Mouse (Mus musculus): ENCODE data around the gene Rpusd1. TPM values are rescaled to one million over a fixed set of nuclear protein-coding genes. Genes with fewer than 3 reads are reported as not detected.

Rpusd1 gene
- polyA plus RNA-seq, 1 experiment from 2014 or later: 17.2 TPM

DNA sequence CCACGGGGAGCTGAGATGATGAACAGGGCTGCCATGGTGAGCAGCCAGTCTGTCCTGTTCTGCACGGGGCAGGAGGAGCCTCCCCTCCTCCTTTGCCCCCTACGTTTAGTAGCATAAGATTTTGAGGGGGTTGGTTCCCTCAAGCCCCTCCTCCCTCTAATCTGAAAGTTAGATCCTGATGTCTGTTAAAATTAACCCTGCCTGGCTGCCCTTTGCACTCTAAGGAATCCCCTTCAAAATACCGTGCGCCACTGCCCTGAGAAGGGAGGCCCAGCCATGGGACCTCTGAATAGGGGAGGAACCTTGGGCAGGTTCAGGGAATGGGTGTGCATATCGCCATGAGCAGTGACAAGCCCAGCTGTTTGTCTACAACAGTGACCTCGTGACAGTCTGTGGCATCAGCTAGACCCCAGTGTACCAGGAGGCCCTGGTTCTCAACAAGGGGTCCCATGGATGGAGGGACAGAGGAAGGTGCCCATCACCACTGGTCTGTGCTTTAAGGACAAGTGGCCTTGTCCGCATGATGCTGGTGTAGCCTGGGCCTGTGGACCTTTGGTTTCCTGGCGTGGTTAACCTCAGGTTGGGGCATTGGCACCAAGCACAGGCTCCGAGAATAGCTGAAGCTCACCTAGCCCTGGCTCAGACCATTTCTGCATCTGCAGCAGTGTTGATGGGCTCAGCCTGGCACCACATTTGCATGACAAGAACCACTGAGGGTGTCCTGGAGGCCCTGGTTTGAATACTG is 48.0 kb downstream of the Rpusd1 start:
- Histone ChIP-seq H3K4me2 (replicated peaks; ENCODE audit: low read depth, low read length) (no peak overlapping the region), H3K4me1 (replicated peaks; ENCODE audit: control insufficient read depth, insufficient read depth, low read length) (peaks cover 4% of the 10 kb centered on the region), H3K36me3 (ENCODE audit: control insufficient read depth, insufficient read depth, low read length) (no peaks in the 10 kb centered on the region), H3K4me3 (ENCODE audit: low read depth, low read length) (no peak overlapping the region), H3K9ac (ENCODE audit: low read depth, low read length) (no peak overlapping the region), H3K9me3 (ENCODE audit: control insufficient read depth, low read length) (no peaks in the 10 kb centered on the region), H3K27me3 (ENCODE audit: control insufficient read depth, insufficient read depth, low read length) (no peaks in the 10 kb centered on the region), H3K27ac (ENCODE audit: low read depth, low read length) (no peak overlapping the region)
- WGBS: 80% methylated on average over 10 of the region's 10 CpGs
- no peak for ATAC-seq (ENCODE audit: low FRiP score)
- no peak for DNase-seq (ENCODE audit: low spot score)

DNA sequence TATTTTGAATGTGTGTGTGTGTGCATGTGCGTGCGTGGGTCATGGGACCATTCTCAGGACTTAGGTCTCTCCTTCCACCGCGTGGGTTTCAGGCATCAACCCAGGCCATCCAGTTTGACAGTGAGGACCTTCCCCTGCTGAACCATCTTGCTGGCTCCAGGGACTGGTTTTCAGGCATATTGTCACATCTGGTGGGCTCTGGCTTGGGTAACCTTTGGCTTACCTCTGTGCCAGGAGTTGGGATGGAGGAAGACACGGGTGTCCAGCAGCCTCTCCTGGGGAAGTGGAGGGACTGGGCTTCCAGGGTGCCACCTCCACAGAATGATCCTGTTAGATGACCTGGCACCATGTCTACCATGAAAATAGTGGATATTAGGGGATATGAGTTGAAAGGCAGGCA is 50.5 kb downstream of the Rpusd1 start:
- WGBS: 91% methylated on average over 5 of the region's 5 CpGs
- Histone ChIP-seq H3K9me3 (ENCODE audit: control insufficient read depth, low read length) (no peaks in the 10 kb centered on the region), H3K4me3 (ENCODE audit: low read depth, low read length) (no peak overlapping the region), H3K27ac (ENCODE audit: low read depth, low read length) (no peak overlapping the region), H3K36me3 (ENCODE audit: control insufficient read depth, insufficient read depth, low read length) (no peaks in the 10 kb centered on the region), H3K27me3 (ENCODE audit: control insufficient read depth, insufficient read depth, low read length) (no peaks in the 10 kb centered on the region), H3K9ac (ENCODE audit: low read depth, low read length) (no peak overlapping the region), H3K4me1 (replicated peaks; ENCODE audit: control insufficient read depth, insufficient read depth, low read length) (peaks cover 4% of the 10 kb centered on the region), H3K4me2 (replicated peaks; ENCODE audit: low read depth, low read length) (no peak overlapping the region)
- ATAC-seq (ENCODE audit: low FRiP score) (no peak), DNase-seq (ENCODE audit: low spot score) (no peak)

Other genes with a start within 250 kb of the Rpusd1 start
- 0.07 and 0.12 TPM in 2 replicates for gene Sstr5, start 230.4 kb upstream of the Rpusd1 start, polyA plus RNA-seq (2014; fragmentation: Nextera tagmentation; extraction: Ambion mirVana)
- 7.1 TPM in 2 replicates for gene Sox8, start 157.0 kb upstream of the Rpusd1 start, polyA plus RNA-seq (2014; fragmentation: Nextera tagmentation; extraction: Ambion mirVana)
- gene Lmf1, start 148.6 kb upstream of the Rpusd1 start, polyA plus RNA-seq (2014; fragmentation: Nextera tagmentation; extraction: Ambion mirVana): 23.1 and 26.9 TPM in 2 replicates
- 1.8 and 2.5 TPM in 2 replicates for gene Gng13, start 10.5 kb upstream of the Rpusd1 start, polyA plus RNA-seq (2014; fragmentation: Nextera tagmentation; extraction: Ambion mirVana)
- gene Chtf18, start 251 bp upstream of the Rpusd1 start, polyA plus RNA-seq (2014; fragmentation: Nextera tagmentation; extraction: Ambion mirVana): 11.9 and 14.4 TPM in 2 replicates
- gene Mslnl, start 8.4 kb downstream of the Rpusd1 start, polyA plus RNA-seq (2014; fragmentation: Nextera tagmentation; extraction: Ambion mirVana): not detected in 2 replicates
- gene Msln, start 26.7 kb downstream of the Rpusd1 start, polyA plus RNA-seq (2014; fragmentation: Nextera tagmentation; extraction: Ambion mirVana): 0.25 TPM in 1 of 2 replicates, not detected in the other
- gene Narfl, start 46.1 kb downstream of the Rpusd1 start, polyA plus RNA-seq (2014; fragmentation: Nextera tagmentation; extraction: Ambion mirVana): 19.9 and 23.2 TPM in 2 replicates
- 63.6 and 70.3 TPM in 2 replicates for gene Haghl, start 58.0 kb downstream of the Rpusd1 start, polyA plus RNA-seq (2014; fragmentation: Nextera tagmentation; extraction: Ambion mirVana)
- gene Ccdc78, start 58.9 kb downstream of the Rpusd1 start, polyA plus RNA-seq (2014; fragmentation: Nextera tagmentation; extraction: Ambion mirVana): 0.42 TPM in 1 of 2 replicates, not detected in the other
- 64.8 and 70.9 TPM in 2 replicates for gene Fam173a, start 65.2 kb downstream of the Rpusd1 start, polyA plus RNA-seq (2014; fragmentation: Nextera tagmentation; extraction: Ambion mirVana)
- 0.56 TPM in 1 of 2 replicates, not detected in the other for gene AC134908.4, start 68.0 kb downstream of the Rpusd1 start, polyA plus RNA-seq (2014; fragmentation: Nextera tagmentation; extraction: Ambion mirVana)
- 16.9 and 24.1 TPM in 2 replicates for gene Metrn, start 69.5 kb downstream of the Rpusd1 start, polyA plus RNA-seq (2014; fragmentation: Nextera tagmentation; extraction: Ambion mirVana)
- gene Fbxl16, start 81.4 kb downstream of the Rpusd1 start, polyA plus RNA-seq (2014; fragmentation: Nextera tagmentation; extraction: Ambion mirVana): 12.2 and 15.0 TPM in 2 replicates
- gene Wdr24, start 96.0 kb downstream of the Rpusd1 start, polyA plus RNA-seq (2014; fragmentation: Nextera tagmentation; extraction: Ambion mirVana): 22.0 and 23.5 TPM in 2 replicates
- gene Jmjd8, start 101.2 kb downstream of the Rpusd1 start, polyA plus RNA-seq (2014; fragmentation: Nextera tagmentation; extraction: Ambion mirVana): 46.3 and 54.0 TPM in 2 replicates
- gene Stub1, start 105.7 kb downstream of the Rpusd1 start, polyA plus RNA-seq (2014; fragmentation: Nextera tagmentation; extraction: Ambion mirVana): 290 and 306 TPM in 2 replicates
- gene Rhbdl1, start 109.6 kb downstream of the Rpusd1 start, polyA plus RNA-seq (2014; fragmentation: Nextera tagmentation; extraction: Ambion mirVana): 3.1 TPM in 2 replicates
- 1.3 and 1.7 TPM in 2 replicates for gene Gm20683, start 114.1 kb downstream of the Rpusd1 start, polyA plus RNA-seq (2014; fragmentation: Nextera tagmentation; extraction: Ambion mirVana)
- gene Rhot2, start 117.2 kb downstream of the Rpusd1 start, polyA plus RNA-seq (2014; fragmentation: Nextera tagmentation; extraction: Ambion mirVana): 7.9 and 9.3 TPM in 2 replicates
- 13.4 and 14.3 TPM in 2 replicates for gene Wdr90, start 133.8 kb downstream of the Rpusd1 start, polyA plus RNA-seq (2014; fragmentation: Nextera tagmentation; extraction: Ambion mirVana)
- 7.0 and 8.3 TPM in 2 replicates for gene Mcrip2, start 141.1 kb downstream of the Rpusd1 start, polyA plus RNA-seq (2014; fragmentation: Nextera tagmentation; extraction: Ambion mirVana)
- gene Mettl26, start 147.4 kb downstream of the Rpusd1 start, polyA plus RNA-seq (2014; fragmentation: Nextera tagmentation; extraction: Ambion mirVana): 53.2 and 56.6 TPM in 2 replicates
- gene Wfikkn1, start 153.2 kb downstream of the Rpusd1 start, polyA plus RNA-seq (2014; fragmentation: Nextera tagmentation; extraction: Ambion mirVana): 0.71 and 1.3 TPM in 2 replicates
- gene Rab40c, start 192.1 kb downstream of the Rpusd1 start, polyA plus RNA-seq (2014; fragmentation: Nextera tagmentation; extraction: Ambion mirVana): 19.1 and 19.5 TPM in 2 replicates
- gene Pigq, start 217.3 kb downstream of the Rpusd1 start, polyA plus RNA-seq (2014; fragmentation: Nextera tagmentation; extraction: Ambion mirVana): 45.4 and 47.4 TPM in 2 replicates
- gene Nhlrc4, start 217.3 kb downstream of the Rpusd1 start, polyA plus RNA-seq (2014; fragmentation: Nextera tagmentation; extraction: Ambion mirVana): 0.15 and 0.27 TPM in 2 replicates
- gene A930017K11Rik, start 224.9 kb downstream of the Rpusd1 start, polyA plus RNA-seq (2014; fragmentation: Nextera tagmentation; extraction: Ambion mirVana): 0.18 and 0.19 TPM in 2 replicates

Data from hindbrain, embryonic 11.5 days (tissue).